ENCODE assay signal across 19 mouse cellular contexts in the genomic region with DNA sequence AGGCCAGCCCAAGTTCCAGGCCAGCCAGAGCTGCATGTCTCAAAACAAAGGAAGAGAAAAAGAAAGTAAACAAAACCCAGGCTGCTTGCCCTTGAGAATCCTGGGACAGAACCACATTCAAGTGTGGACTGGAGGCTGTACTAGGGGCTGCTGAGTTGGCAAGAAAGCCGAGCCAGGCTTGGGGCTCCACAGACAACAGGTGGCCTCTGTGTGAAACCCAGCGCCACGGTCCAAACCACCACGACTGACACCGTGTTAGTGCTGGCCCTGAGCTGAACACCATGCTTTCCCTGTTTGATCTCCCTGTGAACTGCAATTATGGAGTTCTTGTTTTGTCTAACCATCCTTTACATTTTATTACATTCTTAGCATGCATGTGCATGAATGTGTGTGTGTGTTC. TPM values are rescaled to one million over a fixed set of nuclear protein-coding genes. Genes with fewer than 3 reads are reported as not detected.
DNase-seq lines count a peak whose midpoint lies in the region; ATAC-seq and TF ChIP-seq lines count a peak whose summit lies in the region.
"Had no signal": no experiment of that assay in that cellular context is flagged by ENCODE, and none has a peak within 500 bp of the region (broad histone marks: within the 10 kb centered on the region; RNA-seq: fewer than 3 reads in every experiment).

No protein-coding gene starts in this region.

- no peak overlapping the region for H3K4me3 ChIP-seq in ES-E14 (ENCODE audit: insufficient read depth in 1 of 2, low read depth in 1 of 2, low read length in 2 of 2, poor library complexity in 1 of 2, severe bottlenecking in 1 of 2)
- no peak overlapping the region for H3K4me3 ChIP-seq in limb, embryonic 12.5 days (replicated peaks)
- no peak overlapping the region for H3K4me3 ChIP-seq in myocyte
- H3K4me3 ChIP-seq: embryonic facial prominence, embryonic 10.5 days; embryonic facial prominence, embryonic 12.5 days; forebrain, embryonic 13.5 days; forebrain, embryonic 15.5 days had no signal

- in situ Hi-C loops in ES-E14 (cut with MboI; ENCODE audit: low sequenced_read_pairs in 2 of 2, unreplicated experiment in 2 of 2): no loop called here

- no peaks in the 10 kb centered on the region for H3K9me3 ChIP-seq in ES-E14 (ENCODE audit: control insufficient read depth, insufficient read depth, low read depth, low read length)
- H3K9me3 ChIP-seq in limb, embryonic 12.5 days: no peaks in the 10 kb centered on the region
- H3K9me3 ChIP-seq: embryonic facial prominence, embryonic 10.5 days; embryonic facial prominence, embryonic 12.5 days; forebrain, embryonic 13.5 days; forebrain, embryonic 15.5 days had no signal

- peaks cover 0 to 34% of the 10 kb centered on the region in 2 experiments; a peak in 2 of 4 replicates for H3K4me1 ChIP-seq in ES-E14 (ENCODE audit: control insufficient read depth in 2 of 2, insufficient read depth in 2 of 2, low read length in 2 of 2, poor library complexity in 1 of 2)
- peaks cover 19% of the 10 kb centered on the region for H3K4me1 ChIP-seq in limb, embryonic 12.5 days (replicated peaks)
- H3K4me1 ChIP-seq: forebrain, embryonic 13.5 days; forebrain, embryonic 15.5 days had no signal

- WGBS in limb, embryonic 12.5 days: 79% methylated on average over 5 of the region's 5 CpGs

- no peak overlapping the region for H3K9ac ChIP-seq in ES-E14 (ENCODE audit: insufficient read depth, low read depth, low read length, poor library complexity, severe bottlenecking)
- no peak overlapping the region for H3K9ac ChIP-seq in limb, embryonic 12.5 days (replicated peaks)
- H3K9ac ChIP-seq: embryonic facial prominence, embryonic 12.5 days; forebrain, embryonic 13.5 days; forebrain, embryonic 15.5 days; forebrain, postnatal 0 days had no signal

- H3K36me3 ChIP-seq in ES-E14 (ENCODE audit: control insufficient read depth, insufficient read depth, low read length, poor library complexity, severe bottlenecking) (peaks cover 2% of the 10 kb centered on the region; the same call in 1 of the 2 replicates), myocyte (ENCODE audit: control insufficient read depth, insufficient read depth) (no peaks in the 10 kb centered on the region)
- H3K36me3 ChIP-seq in limb, embryonic 12.5 days: peaks cover 44% of the 10 kb centered on the region
- H3K36me3 ChIP-seq: embryonic facial prominence, embryonic 12.5 days; forebrain, embryonic 15.5 days; G1E had no signal

- H3K4me2 ChIP-seq in limb, embryonic 12.5 days: no peak overlapping the region
- peak overlapping the region; percentile 30 for H3K4me2 ChIP-seq in myocyte (ENCODE audit: low read depth)
- H3K4me2 ChIP-seq: embryonic facial prominence, embryonic 12.5 days; forebrain, embryonic 13.5 days; forebrain, embryonic 15.5 days had no signal

- no peak for TF ChIP-seq POLR2A in myocyte (IDR thresholded peaks at IDR 0.05; ENCODE audit: insufficient read length, low read depth)

- no peaks in the 10 kb centered on the region for H3K27me3 ChIP-seq in limb, embryonic 12.5 days
- H3K27me3 ChIP-seq in myocyte (ENCODE audit: control insufficient read depth, insufficient read depth, insufficient read length): no peaks in the 10 kb centered on the region
- H3K27me3 ChIP-seq: embryonic facial prominence, embryonic 12.5 days; forebrain, embryonic 13.5 days; forebrain, embryonic 15.5 days; Patski had no signal

- no peaks in the 10 kb centered on the region for H3K79me2 ChIP-seq in myocyte (ENCODE audit: control insufficient read depth, insufficient read depth)

- ATAC-seq in limb, embryonic 12.5 days (ENCODE audit: insufficient number of reproducible peaks, insufficient read depth, low FRiP score, low TSS enrichment, low read depth): no peak
- no peak for ATAC-seq in frontal cortex, adult (ENCODE audit: low TSS enrichment)
- ATAC-seq: activated CD4-positive, CD25-positive, alpha-beta regulatory T cell, adult 4 months; forebrain, embryonic 13.5 days; forebrain, embryonic 15.5 days; forebrain, postnatal 0 days; Patski had no signal

- DNase-seq in ES-E14 (ENCODE audit: low read depth, low spot score): no peak
- DNase-seq in urinary bladder, postnatal 36 days (ENCODE audit: low spot score in 2 of 2): no peak
- DNase-seq: adrenal gland, adult 8-10 months; cerebellum, adult 11-12 months; cerebellum, adult 2 months; cerebellum, adult 9-10 months; cerebellum, postnatal 10 days; cerebellum, postnatal 25 days; forebrain, postnatal 0 days had no signal

- no peak overlapping the region for H3ac ChIP-seq in myocyte (ENCODE audit: control insufficient read depth, insufficient read length)

- H3K27ac ChIP-seq in ES-E14 (ENCODE audit: insufficient read depth, low read depth, low read length, poor library complexity, severe bottlenecking): no peak overlapping the region
- 0 out of 2 replicates have a peak overlapping the region, but pooled peaks have one; percentile 13 for H3K27ac ChIP-seq in limb, embryonic 12.5 days
- H3K27ac ChIP-seq: embryonic facial prominence, embryonic 10.5 days; embryonic facial prominence, embryonic 12.5 days; forebrain, embryonic 13.5 days; forebrain, embryonic 15.5 days had no signal

TF ChIP-seq in ES-E14, 5 proteins besides CTCF, POLR2A, EP300 and RAD21:
- TF ChIP-seq ZNF384 (IDR thresholded peaks at IDR 0.05; ENCODE audit: low read depth, low read length): no peak
- TF ChIP-seq ZC3H11A (IDR thresholded peaks at IDR 0.05; ENCODE audit: borderline replicate concordance, low read depth, low read length): no peak
- TF ChIP-seq CHD2 (IDR thresholded peaks at IDR 0.05; ENCODE audit: low read depth, low read length): no peak
- no peak for TF ChIP-seq HCFC1 (IDR thresholded peaks at IDR 0.05; ENCODE audit: borderline replicate concordance, insufficient read depth, low read length)
- 0 out of 2 replicates have a peak, but pooled peaks have one; percentile 26 for TF ChIP-seq MAFK (IDR thresholded peaks at IDR 0.05; ENCODE audit: insufficient read depth, low read depth, low read length)

TF ChIP-seq in myocyte, 11 proteins besides CTCF, POLR2A, EP300 and RAD21:
- TF ChIP-seq POLR2AphosphoS2 (IDR thresholded peaks at IDR 0.05; ENCODE audit: insufficient read length, low read depth) (no peak), MYOD1 (IDR thresholded peaks at IDR 0.05; ENCODE audit: control insufficient read depth in 1 of 3, insufficient read length in 2 of 3, low read depth in 2 of 3) (peak in 2 of 3 experiments; percentile 76 to 79), REST (IDR thresholded peaks at IDR 0.05; ENCODE audit: insufficient read depth, insufficient read length) (no peak), SRF (IDR thresholded peaks at IDR 0.05; ENCODE audit: control insufficient read depth, insufficient read length, low read depth) (no peak), MAX (IDR thresholded peaks at IDR 0.05; ENCODE audit: low read depth) (no peak), TCF12 (IDR thresholded peaks at IDR 0.05; ENCODE audit: insufficient read depth, poor library complexity, severe bottlenecking) (no peak), USF1 (IDR thresholded peaks at IDR 0.05; ENCODE audit: low read depth) (no peak), E2F4 (IDR thresholded peaks at IDR 0.05; ENCODE audit: insufficient read depth) (no peak), TCF3 (IDR thresholded peaks at IDR 0.05; ENCODE audit: insufficient read length, low read depth) (no peak), MYOG (IDR thresholded peaks at IDR 0.05; ENCODE audit: control insufficient read depth in 1 of 3, insufficient read depth in 1 of 3, insufficient read length in 2 of 3, low read depth in 2 of 3) (peak in 2 of 3 experiments; percentile 65 to 81), CEBPB (IDR thresholded peaks at IDR 0.05; ENCODE audit: insufficient read depth, poor library complexity, severe bottlenecking) (no peak)

RNA-seq across cellular contexts. Expression of gene Akna, which starts 27.9 kb away (rescaled TPM):
- 2.7 TPM in 2 replicates for total RNA-seq in ES-E14 (2012; rRNA removed)
- 10.0 and 11.3 TPM in 2 replicates for polyA plus RNA-seq in limb, embryonic 12.5 days (2016; fragmentation: Nextera tagmentation; extraction: Ambion mirVana)
- polyA plus RNA-seq in myocyte (2012; fragmentation: generic; extraction: Trizol): 5.6 TPM
